Mouse (Mus musculus): ENCODE results near the gene Nxpe2. TPM values are rescaled to one million over a fixed set of nuclear protein-coding genes. Genes with fewer than 3 reads are reported as not detected.

Gene Nxpe2
- polyA plus RNA-seq (2017; shearing (Covaris generic)) = not detected

GRCm38 (mm10) chr9:48353148-48353698 lies at the start of gene Nxpe2:
TSS of gene Nxpe2 (minus strand) at chr9:48353454.

Other genes with a start within 250 kb of the Nxpe2 start
- 0.11 TPM for gene Nxpe4, start 191.4 kb downstream of the Nxpe2 start, polyA plus RNA-seq (2017; shearing (Covaris generic))
- gene Rexo2, start 127.2 kb upstream of the Nxpe2 start, polyA plus RNA-seq (2017; shearing (Covaris generic)) = 182 TPM
- 196 TPM for gene Rbm7, start 141.8 kb upstream of the Nxpe2 start, polyA plus RNA-seq (2017; shearing (Covaris generic))
- gene Gm5617, start 142.0 kb upstream of the Nxpe2 start, polyA plus RNA-seq (2017; shearing (Covaris generic)) = 14.5 TPM